Mouse (Mus musculus) kidney, adult 9 months (tissue): Measurements from ENCODE around the gene Uso1.
A peak's percentile ranks its signal among the peaks of the same experiment; 100 is the strongest.
"Not testable (repeated sequence)": the region's sequence is repeated elsewhere in the genome, so short reads cannot be mapped to it uniquely, and the experiment has no call there.

Experiments
- DNase-seq: peaks from one replicate; pipeline ENCODE4 v3.0.0; 2022

Uso1 gene

DNA sequence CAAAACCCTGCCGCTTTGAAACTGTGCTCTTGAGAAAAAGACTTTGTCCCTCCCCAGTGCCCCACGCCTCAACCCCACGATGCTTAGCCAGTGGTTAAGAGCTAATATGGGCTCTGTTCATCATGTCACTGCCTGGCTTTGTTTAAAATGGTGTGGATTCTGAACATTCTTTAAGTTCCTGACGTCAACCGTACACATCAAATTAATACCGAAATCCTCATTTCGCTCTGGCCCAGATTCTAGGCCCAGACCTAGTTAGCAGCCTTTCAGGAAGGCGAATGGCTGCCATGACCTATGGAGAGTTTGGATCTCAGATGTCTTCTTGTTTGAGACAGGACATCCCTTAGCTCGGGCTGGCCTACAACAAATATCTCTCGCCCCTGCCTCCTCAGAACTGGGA, 10.0 kb upstream of the Uso1 start:
- no peak for DNase-seq

DNA sequence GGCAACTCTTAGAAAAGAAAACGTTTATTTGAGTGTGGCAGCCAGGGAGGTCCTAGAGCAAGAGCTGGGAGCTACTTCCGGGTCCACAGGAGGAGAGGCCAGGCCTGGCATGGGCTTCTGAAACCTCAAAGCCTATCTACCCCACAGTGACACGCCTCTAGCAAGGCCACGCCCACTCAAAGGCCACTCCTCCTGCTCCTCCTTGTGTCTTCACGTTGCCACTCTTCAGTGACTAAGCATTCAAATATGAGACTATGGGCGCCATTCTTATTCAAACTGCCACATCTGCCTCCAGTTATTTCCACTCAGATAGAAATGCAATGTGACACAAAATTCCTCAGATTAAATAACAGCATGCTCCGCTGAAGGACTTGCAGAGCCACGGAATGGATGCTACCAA, 9.2 kb upstream of the Uso1 start:
- peak; percentile 52 for DNase-seq

- DNase-seq = no peak
Observed at GRCm38 (mm10) chr5:92129321-92129768, 8.4 kb upstream of the Uso1 start.

DNA sequence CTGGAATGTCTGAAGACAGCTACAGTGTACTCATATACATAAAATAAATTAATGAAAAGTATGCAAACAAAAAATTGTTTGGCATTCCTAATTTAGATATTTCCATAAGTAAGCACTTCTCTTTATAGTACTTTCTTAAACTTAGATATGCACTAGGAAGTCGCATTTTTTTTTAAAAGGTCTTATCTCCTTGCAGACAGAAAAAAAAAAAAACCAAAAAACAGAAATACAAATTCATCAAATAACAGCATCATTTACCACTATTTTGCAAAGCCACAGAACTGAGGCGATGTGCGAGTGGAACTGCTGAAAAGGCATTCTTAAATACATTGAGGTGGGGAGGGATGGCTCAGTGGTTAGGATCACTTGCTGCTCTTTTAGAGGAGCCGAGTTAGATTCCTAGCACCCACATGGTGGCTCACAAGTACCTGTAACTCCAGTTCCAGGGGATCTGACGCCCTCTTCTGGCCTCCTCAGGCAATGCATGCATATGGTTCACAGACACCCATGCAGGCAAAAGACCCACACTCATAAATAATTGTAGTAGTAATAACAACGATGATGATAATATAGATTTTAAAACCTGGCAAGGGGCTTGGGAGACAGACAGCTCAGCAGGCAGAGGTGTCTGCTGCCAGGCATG, 7.6 kb upstream of the Uso1 start:
- no peak for DNase-seq

GRCm38 (mm10) chr5:92132127-92132526, 5.6 kb upstream of the Uso1 start:
- no peak for DNase-seq

- DNase-seq = not testable (repeated sequence)
Observed at GRCm38 (mm10) chr5:92133006-92133405, 4.7 kb upstream of the Uso1 start.

DNA sequence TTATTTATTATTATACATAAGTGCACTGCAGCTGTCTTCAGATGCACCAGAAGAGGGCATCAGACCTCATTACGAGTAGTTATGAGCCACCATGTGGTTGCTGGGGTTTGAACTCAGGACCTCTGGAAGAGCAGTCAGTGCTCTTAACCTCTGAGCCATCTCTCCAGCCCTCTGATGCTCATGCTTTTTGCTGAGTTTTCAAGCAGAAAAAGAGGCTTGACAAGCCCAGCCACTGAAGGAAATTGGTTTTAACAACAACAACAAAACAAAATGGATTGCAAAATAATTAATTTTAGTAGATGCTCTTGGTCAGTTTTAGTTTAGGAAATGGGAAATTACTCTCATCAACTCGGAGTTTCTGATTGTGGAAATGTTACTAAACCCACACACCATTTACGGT, 2.8 kb upstream of the Uso1 start:
- DNase-seq = no peak

- DNase-seq = no peak
Observed at GRCm38 (mm10) chr5:92136536-92137238, 1.1 kb upstream of the Uso1 start.

GRCm38 (mm10) chr5:92138093-92138621, 419 bp downstream of the Uso1 start:
- peak; percentile 44 for DNase-seq

DNA sequence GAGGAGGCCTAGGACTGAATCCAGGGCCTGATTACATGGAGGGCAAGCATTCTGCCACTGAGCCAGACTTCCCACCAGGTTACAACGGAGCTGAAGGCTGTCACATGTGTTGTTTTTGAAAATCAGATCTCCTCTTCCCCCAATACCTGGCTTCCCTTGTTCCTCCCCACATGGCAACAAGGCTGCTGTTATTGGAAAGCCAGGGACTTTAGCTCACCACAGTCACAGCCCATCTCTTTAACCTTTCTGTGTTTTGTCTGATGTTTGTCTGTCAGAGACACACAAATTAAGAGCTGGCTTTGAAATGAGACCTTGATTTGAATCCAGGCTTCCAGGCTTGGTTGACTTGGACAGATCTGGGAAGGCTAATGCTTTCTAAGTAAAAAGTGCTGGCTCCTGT, 1.5 kb downstream of the Uso1 start:
- no peak for DNase-seq

DNA sequence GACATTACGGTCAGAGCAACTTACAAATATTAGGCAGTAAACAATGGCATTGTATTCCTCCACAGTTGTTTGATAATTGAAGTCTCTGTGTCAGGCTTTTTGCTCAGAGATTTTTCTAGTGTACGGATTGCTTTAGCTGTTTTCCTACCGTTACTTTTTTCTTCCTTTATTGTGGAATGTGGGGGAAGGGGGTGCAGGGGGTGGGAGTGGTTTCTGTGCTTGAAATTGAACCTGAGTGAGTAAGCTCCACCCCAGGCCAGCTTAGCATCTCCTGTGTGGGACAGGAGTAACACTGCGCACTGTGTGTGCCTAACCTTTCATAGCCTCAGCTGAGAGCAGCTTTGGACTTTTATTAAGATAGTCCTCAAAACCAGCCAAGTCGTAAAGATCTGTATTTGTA, 4.0 kb downstream of the Uso1 start:
- no peak for DNase-seq

- DNase-seq = no peak
Observed at GRCm38 (mm10) chr5:92142481-92142880, 4.7 kb downstream of the Uso1 start.

- no peak for DNase-seq
Observed at GRCm38 (mm10) chr5:92143665-92144064, 5.9 kb downstream of the Uso1 start.

DNA sequence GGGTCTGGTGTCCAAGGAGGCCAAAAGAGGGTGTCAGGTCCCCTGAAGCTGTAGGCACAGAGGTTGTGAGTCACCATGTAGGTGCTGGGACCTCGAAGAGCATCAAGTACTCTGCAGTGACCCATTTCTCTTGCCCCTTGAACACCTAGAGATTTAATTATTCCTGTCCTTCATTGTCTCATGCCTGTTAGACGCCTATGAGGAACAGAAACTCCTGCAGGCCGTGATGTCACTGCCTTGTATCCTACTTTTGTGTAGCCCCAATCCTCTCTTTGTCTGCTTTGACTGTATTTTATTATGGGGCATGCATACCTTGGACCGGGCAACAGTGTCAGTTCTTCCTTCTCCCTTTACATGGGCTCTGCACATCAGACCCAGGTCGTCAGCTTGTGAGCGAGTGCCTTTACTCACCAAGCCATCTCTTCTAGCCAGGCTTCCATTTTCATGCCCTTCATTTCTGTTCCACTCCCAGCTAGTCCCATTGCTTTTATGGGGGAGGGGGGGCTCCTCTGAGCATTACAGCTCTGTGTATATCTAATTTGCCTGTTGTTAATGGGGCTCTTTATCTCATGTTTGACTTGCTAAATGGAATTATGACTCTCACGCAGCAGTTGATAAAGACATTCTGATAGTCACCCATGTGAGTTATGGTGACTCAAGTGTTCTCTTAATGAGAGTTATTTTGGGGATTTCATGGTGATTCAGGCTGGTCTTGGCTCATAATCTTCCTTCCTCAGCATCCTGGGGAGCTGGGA, 7.4 kb downstream of the Uso1 start:
- no peak for DNase-seq

GRCm38 (mm10) chr5:92148248-92148647, 10.5 kb downstream of the Uso1 start:
- DNase-seq = no peak

DNA sequence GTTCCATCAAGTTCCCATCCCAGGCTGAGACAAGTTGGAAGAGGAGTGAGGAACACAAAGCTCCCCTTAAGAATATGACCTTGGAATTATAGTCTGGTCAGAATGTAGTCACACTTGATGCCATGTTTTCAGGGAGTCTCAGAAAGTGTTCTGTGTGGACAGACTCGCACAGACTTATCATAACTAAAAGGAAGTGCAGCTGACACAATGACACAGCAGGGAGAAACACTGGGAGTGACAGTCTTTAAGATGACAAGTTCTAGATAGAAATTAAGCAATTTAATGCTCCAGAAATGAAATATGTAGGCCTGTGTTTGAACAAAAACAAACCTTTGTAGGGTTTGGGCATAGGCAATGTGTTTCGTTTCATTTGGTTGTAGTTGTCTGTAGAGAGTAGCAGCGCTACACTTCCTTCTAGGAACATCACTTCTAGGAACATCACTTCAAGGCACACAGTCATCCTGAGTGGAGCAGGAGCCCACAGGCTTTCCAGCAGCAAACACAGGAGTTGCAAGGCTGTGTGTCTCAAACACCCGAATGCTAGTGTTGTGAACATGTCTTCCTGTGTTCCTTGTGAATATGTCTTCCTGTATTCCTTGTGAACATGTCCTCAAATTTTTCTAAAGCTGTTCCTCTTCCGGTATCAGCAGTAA, 11.7 kb downstream of the Uso1 start:
- DNase-seq = no peak

- DNase-seq = no peak
Observed at GRCm38 (mm10) chr5:92154861-92155260, 17.1 kb downstream of the Uso1 start.

DNA sequence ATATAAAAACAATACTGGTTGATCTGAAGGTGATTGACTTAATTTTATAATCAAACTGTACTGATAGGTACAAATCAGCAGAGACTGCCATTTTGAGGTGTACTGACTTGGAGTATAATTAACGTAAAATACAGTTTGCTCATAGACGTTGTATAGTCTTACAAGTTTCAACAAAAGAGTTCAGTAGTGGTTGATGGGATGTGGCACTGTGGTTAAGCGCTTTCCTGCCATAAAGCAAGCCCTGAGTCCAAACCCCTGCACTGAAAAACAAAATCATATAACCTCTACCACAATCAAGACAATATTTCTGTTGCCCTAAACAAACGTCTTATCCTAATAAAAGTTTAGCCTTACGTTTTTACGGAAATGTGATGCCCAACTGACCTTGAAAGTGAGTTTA, 28.2 kb downstream of the Uso1 start:
- DNase-seq = no peak

DNA sequence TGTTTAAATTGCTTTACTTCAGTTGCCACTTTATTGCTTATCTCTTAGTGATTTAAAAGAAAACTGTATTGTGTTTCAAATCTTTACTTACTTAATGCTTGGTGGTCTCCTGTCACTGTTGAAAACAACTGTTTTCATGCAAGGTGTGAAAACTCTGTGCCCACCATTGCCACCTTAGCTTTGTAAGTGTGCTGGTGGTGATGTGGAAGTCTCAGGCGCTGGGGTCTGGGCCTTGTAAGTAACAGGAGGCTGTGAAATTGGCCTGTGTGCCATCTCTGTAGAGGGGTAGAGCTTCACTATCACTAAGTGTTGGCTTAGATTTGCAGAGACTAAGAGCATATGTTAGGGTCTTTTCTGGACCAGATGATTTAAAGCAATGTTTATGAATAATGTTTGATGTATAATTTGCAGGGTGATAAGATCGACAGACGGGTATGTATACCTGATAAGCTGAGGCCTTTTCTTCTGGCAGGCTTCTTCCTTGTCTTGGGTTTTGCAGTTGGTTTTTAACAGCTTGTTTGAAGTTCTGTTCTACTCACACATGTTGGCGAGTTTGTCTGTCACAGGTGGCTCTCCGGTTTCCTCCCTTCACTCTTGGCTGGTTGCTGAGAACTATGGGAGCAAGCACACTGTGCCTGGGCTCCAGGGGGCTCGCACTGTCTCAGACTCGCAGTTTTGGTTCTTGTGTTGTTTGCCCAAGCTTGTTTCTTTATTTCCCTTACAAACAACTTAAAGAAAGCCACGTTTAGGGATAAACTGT, 45.5 kb downstream of the Uso1 start:
- no peak for DNase-seq

GRCm38 (mm10) chr5:92188881-92189483, 51.2 kb downstream of the Uso1 start:
- no peak for DNase-seq

GRCm38 (mm10) chr5:92195716-92196115, 58.0 kb downstream of the Uso1 start:
- peak; percentile 55 for DNase-seq
